Mouse (Mus musculus): Measurements from ENCODE around the gene Pitpnb. TPM values are rescaled to one million over a fixed set of nuclear protein-coding genes. Genes with fewer than 3 reads are reported as not detected.

Gene Pitpnb
- polyA plus RNA-seq, 1 experiment from 2014 or later: 107 TPM

GRCm38 (mm10) chr5:111363446-111364062, 33.0 kb downstream of the Pitpnb start:
- no peak overlapping the region for H3K4me3 ChIP-seq (replicated peaks; ENCODE audit: low read length)
- H3K4me2 ChIP-seq (ENCODE audit: low read length): no peak overlapping the region
- peaks cover 6% of the 10 kb centered on the region; the same call in 1 of the 2 replicates for H3K36me3 ChIP-seq (ENCODE audit: control insufficient read depth, insufficient read depth)
- no peak overlapping the region for H3K9ac ChIP-seq (replicated peaks; ENCODE audit: low read depth, low read length)
- H3K27me3 ChIP-seq (replicated peaks; ENCODE audit: control insufficient read depth, insufficient read depth, low read length): no peaks in the 10 kb centered on the region
- no peak overlapping the region for H3K27ac ChIP-seq (ENCODE audit: low read length)
- WGBS: 54% methylated on average over 6 of the region's 6 CpGs
- H3K9me3 ChIP-seq (ENCODE audit: control insufficient read depth, low read length): no peaks in the 10 kb centered on the region
- peaks cover 20% of the 10 kb centered on the region for H3K4me1 ChIP-seq (replicated peaks; ENCODE audit: control insufficient read depth, insufficient read depth, low read length)
- ATAC-seq: no peak

DNA sequence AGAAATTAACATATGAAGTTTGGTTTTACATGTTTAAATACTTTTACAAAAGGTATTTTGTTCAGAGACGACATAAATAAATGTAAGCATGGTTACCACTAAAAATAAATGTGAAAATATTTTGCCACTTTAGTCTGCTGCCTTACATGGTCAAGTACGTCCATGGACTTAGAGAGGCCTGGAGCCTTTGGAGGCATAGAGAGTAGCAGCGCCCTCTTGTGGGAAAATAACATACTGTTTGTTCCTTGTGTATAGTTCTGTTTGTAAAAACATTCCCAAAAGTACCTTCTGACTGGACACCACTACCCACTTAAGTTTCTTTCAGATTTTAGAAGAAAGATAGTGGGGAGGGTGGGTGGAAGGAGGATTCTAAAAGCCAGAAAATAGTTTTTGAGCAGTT, 34.0 kb downstream of the Pitpnb start:
- H3K4me2 ChIP-seq (ENCODE audit: low read length): no peak overlapping the region
- peaks cover 6% of the 10 kb centered on the region; the same call in 1 of the 2 replicates for H3K36me3 ChIP-seq (ENCODE audit: control insufficient read depth, insufficient read depth)
- H3K27ac ChIP-seq (ENCODE audit: low read length): no peak overlapping the region
- H3K4me1 ChIP-seq (replicated peaks; ENCODE audit: control insufficient read depth, insufficient read depth, low read length): peaks cover 22% of the 10 kb centered on the region
- 33% methylated on average over 3 of the region's 3 CpGs for WGBS
- H3K9ac ChIP-seq (replicated peaks; ENCODE audit: low read depth, low read length): no peak overlapping the region
- no peak for ATAC-seq
- no peaks in the 10 kb centered on the region for H3K9me3 ChIP-seq (ENCODE audit: control insufficient read depth, low read length)
- H3K4me3 ChIP-seq (replicated peaks; ENCODE audit: low read length): no peak overlapping the region
- H3K27me3 ChIP-seq (replicated peaks; ENCODE audit: control insufficient read depth, insufficient read depth, low read length): no peaks in the 10 kb centered on the region

DNA sequence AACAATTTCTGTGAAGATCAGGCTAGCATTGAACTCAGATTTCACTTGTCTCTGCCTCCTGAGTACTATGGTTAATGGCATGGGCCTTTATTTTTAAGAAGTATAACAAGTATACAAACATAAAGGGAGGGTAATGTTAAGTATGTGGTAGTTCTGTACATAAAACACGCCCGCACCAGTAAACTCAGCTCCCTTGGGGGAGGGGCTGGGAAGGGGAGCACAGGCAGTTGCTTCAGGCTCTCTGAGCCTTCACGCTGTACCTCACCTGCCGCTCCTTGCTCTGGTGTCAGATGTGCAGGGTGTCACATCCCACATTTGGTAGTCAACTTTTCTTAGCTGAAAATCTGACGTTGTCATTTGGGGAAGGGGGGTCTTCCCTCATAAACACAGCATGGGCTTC, 35.6 kb downstream of the Pitpnb start:
- WGBS: 76% methylated on average over 5 of the region's 5 CpGs
- Histone ChIP-seq H3K27ac (ENCODE audit: low read length) (peak overlapping the region; percentile 3; the same call in 1 of the 2 replicates), H3K4me3 (replicated peaks; ENCODE audit: low read length) (no peak overlapping the region)

DNA sequence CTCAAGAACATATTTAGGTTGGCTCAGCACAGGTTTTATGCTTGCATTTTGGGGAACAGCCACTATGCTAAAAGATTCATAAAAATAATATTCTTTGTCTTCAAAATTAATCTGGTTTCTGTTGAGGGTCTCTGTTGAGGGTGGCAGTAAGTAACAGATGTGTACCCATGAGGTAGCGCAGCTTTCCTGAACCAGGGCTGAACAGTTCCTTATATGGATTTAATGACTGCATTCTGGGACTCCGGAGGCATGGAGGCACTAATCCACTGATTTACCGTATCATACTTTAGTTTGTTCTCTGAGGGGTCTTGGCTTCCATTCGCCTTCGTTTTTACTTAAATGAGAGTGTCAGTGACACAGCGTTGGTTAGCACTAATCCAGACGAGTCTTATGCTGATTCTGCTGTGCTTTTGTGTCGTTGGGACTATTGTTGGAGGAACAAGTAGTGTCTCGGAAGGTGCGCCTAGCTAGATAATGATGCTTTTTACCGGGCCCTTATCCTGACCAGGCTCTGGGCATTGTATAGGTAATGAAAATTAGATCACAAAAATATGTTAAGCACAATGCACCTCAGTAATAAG, 37.5 kb downstream of the Pitpnb start:
- H3K4me3 ChIP-seq (replicated peaks; ENCODE audit: low read length): no peak overlapping the region
- no peak overlapping the region for H3K9ac ChIP-seq (replicated peaks; ENCODE audit: low read depth, low read length)
- peak overlapping the region; percentile 85 for H3K27ac ChIP-seq (ENCODE audit: low read length)
- 0 out of 2 replicates have a peak overlapping the region, but pooled peaks have one; percentile 6 for H3K4me2 ChIP-seq (ENCODE audit: low read length)
- peaks cover 8% of the 10 kb centered on the region for H3K36me3 ChIP-seq (ENCODE audit: control insufficient read depth, insufficient read depth)
- 26% methylated on average over 11 of the region's 11 CpGs for WGBS
- ATAC-seq: 0 out of 2 replicates have a peak, but pooled peaks have one; percentile 6
- H3K27me3 ChIP-seq (replicated peaks; ENCODE audit: control insufficient read depth, insufficient read depth, low read length): no peaks in the 10 kb centered on the region
- peaks cover 22% of the 10 kb centered on the region for H3K4me1 ChIP-seq (replicated peaks; ENCODE audit: control insufficient read depth, insufficient read depth, low read length)
- H3K9me3 ChIP-seq (ENCODE audit: control insufficient read depth, low read length): no peaks in the 10 kb centered on the region

More for the DNA sequence above, 35.6 kb downstream of the Pitpnb start:
- Histone ChIP-seq H3K36me3 (ENCODE audit: control insufficient read depth, insufficient read depth) (peaks cover 3% of the 10 kb centered on the region), H3K9me3 (ENCODE audit: control insufficient read depth, low read length) (no peaks in the 10 kb centered on the region), H3K4me1 (replicated peaks; ENCODE audit: control insufficient read depth, insufficient read depth, low read length) (peaks cover 22% of the 10 kb centered on the region), H3K27me3 (replicated peaks; ENCODE audit: control insufficient read depth, insufficient read depth, low read length) (no peaks in the 10 kb centered on the region), H3K9ac (replicated peaks; ENCODE audit: low read depth, low read length) (no peak overlapping the region), H3K4me2 (ENCODE audit: low read length) (no peak overlapping the region)
- ATAC-seq: no peak

GRCm38 (mm10) chr5:111368576-111368975, 38.0 kb downstream of the Pitpnb start:
- H3K27me3 ChIP-seq (replicated peaks; ENCODE audit: control insufficient read depth, insufficient read depth, low read length): no peaks in the 10 kb centered on the region
- WGBS: 30% methylated on average over 5 of the region's 5 CpGs
- no peak overlapping the region for H3K4me2 ChIP-seq (ENCODE audit: low read length)
- H3K27ac ChIP-seq (ENCODE audit: low read length): peak overlapping the region; percentile 85
- H3K4me1 ChIP-seq (replicated peaks; ENCODE audit: control insufficient read depth, insufficient read depth, low read length): peaks cover 22% of the 10 kb centered on the region
- no peak overlapping the region for H3K9ac ChIP-seq (replicated peaks; ENCODE audit: low read depth, low read length)
- no peaks in the 10 kb centered on the region for H3K9me3 ChIP-seq (ENCODE audit: control insufficient read depth, low read length)
- H3K4me3 ChIP-seq (replicated peaks; ENCODE audit: low read length): no peak overlapping the region
- H3K36me3 ChIP-seq (ENCODE audit: control insufficient read depth, insufficient read depth): peaks cover 12% of the 10 kb centered on the region
- ATAC-seq: peak; percentile 93

GRCm38 (mm10) chr5:111375616-111376015, 45.1 kb downstream of the Pitpnb start:
- Histone ChIP-seq H3K4me2 (ENCODE audit: low read length) (no peak overlapping the region), H3K4me3 (replicated peaks; ENCODE audit: low read length) (no peak overlapping the region), H3K4me1 (replicated peaks; ENCODE audit: control insufficient read depth, insufficient read depth, low read length) (peaks cover 5% of the 10 kb centered on the region), H3K36me3 (ENCODE audit: control insufficient read depth, insufficient read depth) (peaks cover 27% of the 10 kb centered on the region), H3K27ac (ENCODE audit: low read length) (no peak overlapping the region), H3K9ac (replicated peaks; ENCODE audit: low read depth, low read length) (no peak overlapping the region), H3K9me3 (ENCODE audit: control insufficient read depth, low read length) (no peaks in the 10 kb centered on the region), H3K27me3 (replicated peaks; ENCODE audit: control insufficient read depth, insufficient read depth, low read length) (no peaks in the 10 kb centered on the region)
- WGBS: 89% methylated on average over 4 of the region's 4 CpGs
- no peak for ATAC-seq

- ATAC-seq: peak; percentile 31; the same call in 1 of the 2 replicates
- H3K27ac ChIP-seq (ENCODE audit: low read length): no peak overlapping the region; the same call in 1 of the 2 replicates
- 84% methylated on average over 24 of the region's 24 CpGs for WGBS
Observed at GRCm38 (mm10) chr5:111376276-111377020, 45.9 kb downstream of the Pitpnb start.

DNA sequence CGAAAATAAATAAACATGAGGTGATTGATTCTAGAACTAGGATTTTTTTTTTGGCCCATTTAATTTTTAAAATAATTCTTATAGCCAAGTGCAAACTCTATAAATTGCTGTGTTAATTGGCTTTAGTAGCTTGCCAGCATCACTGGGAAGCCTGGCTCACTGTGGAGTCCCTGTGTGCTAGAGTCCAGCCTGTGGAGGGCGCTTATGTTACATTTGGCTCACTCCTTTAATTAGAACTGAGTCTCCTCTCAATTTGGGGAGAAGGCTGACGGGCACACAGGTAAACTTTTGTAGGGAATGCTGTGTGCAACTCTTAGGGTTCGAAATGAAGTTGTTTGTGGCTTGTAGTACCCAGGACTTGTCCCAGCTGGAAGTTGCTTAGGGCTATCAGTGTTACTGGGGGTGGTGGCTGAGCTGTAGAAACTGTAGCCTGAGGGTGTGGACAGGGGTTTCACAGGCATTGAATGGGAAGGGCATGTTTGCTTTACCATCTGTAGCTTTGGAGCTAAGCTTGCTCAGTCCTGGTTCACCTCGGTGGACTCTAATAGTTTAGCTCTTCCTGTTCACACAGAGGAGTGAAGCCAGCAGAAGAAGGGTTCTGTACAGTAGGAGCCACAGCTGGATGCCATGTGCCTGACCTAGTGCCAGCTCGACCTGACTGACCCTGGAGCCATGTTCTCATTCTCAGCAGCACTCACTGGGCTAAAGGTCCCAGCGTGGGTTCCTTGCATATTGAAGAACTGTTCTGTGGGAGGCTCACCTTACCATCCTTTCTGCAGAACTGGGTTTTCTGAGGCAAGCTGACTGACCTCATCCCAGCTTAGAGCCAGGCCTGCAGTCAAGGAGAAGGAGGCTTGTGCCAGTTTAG, 47.8 kb downstream of the Pitpnb start:
- no peak overlapping the region for H3K4me3 ChIP-seq (replicated peaks; ENCODE audit: low read length)
- no peak overlapping the region for H3K4me2 ChIP-seq (ENCODE audit: low read length)
- peaks cover 28% of the 10 kb centered on the region for H3K36me3 ChIP-seq (ENCODE audit: control insufficient read depth, insufficient read depth)
- ATAC-seq: no peak
- H3K9ac ChIP-seq (replicated peaks; ENCODE audit: low read depth, low read length): no peak overlapping the region
- 66% methylated on average over 7 of the region's 7 CpGs for WGBS
- peaks cover 5% of the 10 kb centered on the region for H3K4me1 ChIP-seq (replicated peaks; ENCODE audit: control insufficient read depth, insufficient read depth, low read length)
- H3K27ac ChIP-seq (ENCODE audit: low read length): no peak overlapping the region
- no peaks in the 10 kb centered on the region for H3K27me3 ChIP-seq (replicated peaks; ENCODE audit: control insufficient read depth, insufficient read depth, low read length)
- no peaks in the 10 kb centered on the region for H3K9me3 ChIP-seq (ENCODE audit: control insufficient read depth, low read length)

More at GRCm38 (mm10) chr5:111376276-111377020, 45.9 kb downstream of the Pitpnb start:
- Histone ChIP-seq H3K27me3 (replicated peaks; ENCODE audit: control insufficient read depth, insufficient read depth, low read length) (no peaks in the 10 kb centered on the region), H3K36me3 (ENCODE audit: control insufficient read depth, insufficient read depth) (peaks cover 31% of the 10 kb centered on the region), H3K9me3 (ENCODE audit: control insufficient read depth, low read length) (no peaks in the 10 kb centered on the region), H3K4me3 (replicated peaks; ENCODE audit: low read length) (no peak overlapping the region), H3K9ac (replicated peaks; ENCODE audit: low read depth, low read length) (no peak overlapping the region), H3K4me1 (replicated peaks; ENCODE audit: control insufficient read depth, insufficient read depth, low read length) (peaks cover 5% of the 10 kb centered on the region), H3K4me2 (ENCODE audit: low read length) (no peak overlapping the region)
